8 mouse cellular contexts compared by ENCODE assay signal in genomic region chrX:77432846-77433810, GRCm38 (mm10).
DNase-seq lines count a peak whose midpoint lies in the region; ATAC-seq lines count a peak whose summit lies in the region.

No protein-coding gene starts in this region.

- ATAC-seq in intestine, embryonic 14.5 days (replicated peaks; ENCODE audit: low FRiP score, low TSS enrichment, low read depth): peak; percentile 95

- no peaks in the 10 kb centered on the region for H3K27me3 ChIP-seq in intestine, embryonic 14.5 days (replicated peaks; ENCODE audit: control insufficient read depth, insufficient read depth, low read length)

- H3K27ac ChIP-seq in intestine, embryonic 14.5 days (ENCODE audit: low read depth): peak overlapping the region; percentile 62

- peak overlapping the region; percentile 37 for H3K4me2 ChIP-seq in intestine, embryonic 14.5 days (ENCODE audit: low read length)

- intact Hi-C loops in gastrocnemius, postnatal 14 days (cut with DNase I; ENCODE audit: low total_unique reads): loop anchor here (5.0 kb wide), 1 partner anchor 74 kb away; no protein-coding TSS in a partner anchor
- intact Hi-C loops in left cerebral cortex, postnatal 14 days (cut with DNase I): loop anchor here (2.0 to 10.0 kb wide), 3 partner anchors 78 to 202 kb away; partner anchors contain the start of gene Tbl1x

- H3K4me3 ChIP-seq in intestine, embryonic 14.5 days (ENCODE audit: low read depth, low read length): peak overlapping the region; percentile 20; the same call in 1 of the 2 replicates

- no peaks in the 10 kb centered on the region for H3K36me3 ChIP-seq in intestine, embryonic 14.5 days (ENCODE audit: control insufficient read depth, insufficient read depth, low read length)

- DNase-seq in adipocyte (ENCODE audit: low spot score): peak; percentile 96
- peak; percentile 94 for DNase-seq in embryo, embryonic 10 days (ENCODE audit: low spot score)
- DNase-seq in gastrocnemius, postnatal 14 days: peak; percentile 95
- DNase-seq in intestine, embryonic 14.5 days (ENCODE audit: low spot score): peak; percentile 93
- DNase-seq in left cerebral cortex, postnatal 14 days (ENCODE audit: low spot score in 2 of 2): peak; percentile 91 to 96
- DNase-seq in mesoderm, embryonic 11.5 days (ENCODE audit: low read depth, low spot score): peak; percentile 97
- peak; percentile 87 to 89 for DNase-seq in right cerebral cortex, postnatal 36 days (ENCODE audit: low spot score in 2 of 2)
- DNase-seq in yolk sac, embryonic 10.5 days (ENCODE audit: low spot score): peak; percentile 93

- H3K9me3 ChIP-seq in intestine, embryonic 14.5 days (ENCODE audit: control insufficient read depth, low read length): no peaks in the 10 kb centered on the region

- H3K4me1 ChIP-seq in intestine, embryonic 14.5 days (replicated peaks; ENCODE audit: control insufficient read depth, insufficient read depth, low read length): no peaks in the 10 kb centered on the region

- no peak overlapping the region for H3K9ac ChIP-seq in intestine, embryonic 14.5 days (ENCODE audit: low read length)

- WGBS in intestine, embryonic 14.5 days: 13% methylated on average over 25 of the region's 29 CpGs

Comparison
In these comparisons a context has a peak if more than half of its experiments do, and no peak if none do; other contexts are left out.
1. Peak in every context shown above with its lines: DNase-seq, ATAC-seq, H3K4me3 ChIP-seq and H3K27ac ChIP-seq.